Mouse (Mus musculus): ENCODE measurements around the gene Psat1.

Gene Psat1

DNA sequence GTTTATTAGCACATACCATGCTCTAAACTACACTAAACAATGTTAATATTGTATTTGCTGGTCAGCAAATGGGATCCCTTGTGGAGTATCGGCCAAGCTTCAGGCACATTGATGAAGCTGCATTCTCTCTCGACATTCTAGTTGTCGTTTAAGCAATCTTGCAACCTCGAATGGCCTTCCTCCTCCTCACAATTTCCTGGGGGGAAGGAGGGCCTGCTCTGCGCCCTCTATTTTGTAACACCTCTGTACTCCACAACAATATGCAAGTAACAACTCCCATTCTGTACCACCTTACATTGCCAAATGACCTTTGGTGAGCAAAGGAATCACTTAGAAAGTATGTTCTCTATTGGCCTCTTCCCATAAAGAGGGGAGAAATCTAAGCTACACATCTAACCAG lies 91.8 kb downstream of the Psat1 start:
- DNase-seq = no peak

Measured in cerebellum, adult 11 months (tissue).